8 mouse cellular contexts compared by ENCODE assay signal in the genomic region with DNA sequence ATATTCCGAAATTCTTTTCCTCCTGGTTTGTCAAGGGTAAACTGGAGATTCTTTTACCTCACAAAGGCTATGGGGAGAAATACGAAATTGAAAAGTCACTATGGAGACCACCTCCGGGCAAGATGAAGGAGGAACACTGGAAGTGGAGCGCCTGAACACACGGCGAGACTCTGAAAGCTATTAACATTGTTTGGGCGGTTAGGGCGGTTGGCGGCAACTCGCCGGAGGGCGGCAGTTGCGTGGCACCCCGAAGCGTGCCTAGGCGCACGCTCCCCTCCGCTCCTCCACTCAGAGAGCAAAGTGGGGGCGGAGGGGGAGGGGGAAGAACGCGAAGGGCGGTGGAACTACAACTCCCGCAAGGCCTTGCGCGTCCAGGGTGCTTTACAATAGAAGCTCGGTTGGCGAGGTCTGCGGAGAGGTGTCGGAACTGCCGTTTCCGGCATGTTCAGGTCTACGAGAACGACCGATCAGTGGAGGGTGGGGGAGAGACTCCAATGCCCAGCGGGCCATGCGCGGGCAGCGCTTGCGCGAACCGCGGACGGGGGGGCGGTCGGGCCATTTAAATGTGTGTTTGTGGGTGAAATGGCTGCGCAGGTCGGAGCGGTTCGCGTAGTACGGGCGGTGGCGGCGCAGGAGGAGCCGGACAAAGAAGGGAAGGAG. TPM values are rescaled to one million over a fixed set of nuclear protein-coding genes. Genes with fewer than 3 reads are reported as not detected.
DNase-seq lines count a peak whose midpoint lies in the region; ATAC-seq and TF ChIP-seq lines count a peak whose summit lies in the region.

Gene Rsbn1, plus strand, starts transcription at position 111 of the 660 bp plus-strand sequence.

- H3K9me3 ChIP-seq in forebrain, embryonic 10.5 days, result no peaks in the 10 kb centered on the region
- no peaks in the 10 kb centered on the region for H3K9me3 ChIP-seq in heart, embryonic 15.5 days (replicated peaks)
- no peaks in the 10 kb centered on the region for H3K9me3 ChIP-seq in liver, embryonic 14.5 days (ENCODE audit: control insufficient read depth, low read length)
- H3K9me3 ChIP-seq in neural tube, embryonic 11.5 days (ENCODE audit: control insufficient read depth, low read length), result no peaks in the 10 kb centered on the region
- H3K9me3 ChIP-seq in stomach, postnatal 0 days (ENCODE audit: control insufficient read depth, low read length), result no peaks in the 10 kb centered on the region

- H3K4me2 ChIP-seq in heart, embryonic 15.5 days, result peak within 1 kb of the TSS; percentile 69
- H3K4me2 ChIP-seq in liver, embryonic 14.5 days (ENCODE audit: low read depth), result peak within 1 kb of the TSS; percentile 93
- H3K4me2 ChIP-seq in neural tube, embryonic 11.5 days (ENCODE audit: low read depth), result peak within 1 kb of the TSS; percentile 73
- peak within 1 kb of the TSS; percentile 73 for H3K4me2 ChIP-seq in stomach, postnatal 0 days (replicated peaks; ENCODE audit: low read depth)

- peak; percentile 100 for ATAC-seq in heart, embryonic 15.5 days (replicated peaks; ENCODE audit: insufficient number of reproducible peaks, insufficient read depth, low FRiP score, low read depth)
- ATAC-seq in liver, embryonic 14.5 days (ENCODE audit: insufficient read depth), result peak; percentile 98
- peak; percentile 99 for ATAC-seq in neural tube, embryonic 11.5 days (ENCODE audit: insufficient read depth, low FRiP score, low TSS enrichment)
- ATAC-seq in stomach, postnatal 0 days (ENCODE audit: low FRiP score, low TSS enrichment), result peak; percentile 100

- peaks cover 24% of the 10 kb centered on the region for H3K4me1 ChIP-seq in forebrain, embryonic 10.5 days
- peaks cover 13% of the 10 kb centered on the region for H3K4me1 ChIP-seq in heart, embryonic 15.5 days (replicated peaks)
- H3K4me1 ChIP-seq in liver, embryonic 14.5 days (replicated peaks; ENCODE audit: control insufficient read depth in 2 of 2, insufficient read depth in 2 of 2, low read length in 1 of 2), result peaks cover 5 to 11% of the 10 kb centered on the region in 2 experiments; a peak in 3 of 4 replicates
- peaks cover 6% of the 10 kb centered on the region; the same call in 1 of the 2 replicates for H3K4me1 ChIP-seq in neural tube, embryonic 11.5 days (ENCODE audit: control insufficient read depth, insufficient read depth, low read length)
- H3K4me1 ChIP-seq in stomach, postnatal 0 days (replicated peaks; ENCODE audit: control insufficient read depth, insufficient read depth), result 0 out of 2 replicates have a peak, but pooled peaks cover 2% of the 10 kb centered on the region

- peak within 1 kb of the TSS; percentile 91 for H3K4me3 ChIP-seq in forebrain, embryonic 10.5 days
- H3K4me3 ChIP-seq in heart, embryonic 15.5 days, result peak within 1 kb of the TSS; percentile 95
- H3K4me3 ChIP-seq in liver, embryonic 14.5 days (ENCODE audit: insufficient read depth in 1 of 2, low read depth in 2 of 2, low read length in 2 of 2), result peak within 1 kb of the TSS; percentile 67 to 75
- H3K4me3 ChIP-seq in neural tube, embryonic 11.5 days (ENCODE audit: low read depth, low read length), result peak within 1 kb of the TSS; percentile 98
- H3K4me3 ChIP-seq in stomach, postnatal 0 days (ENCODE audit: low read depth, low read length), result peak within 1 kb of the TSS; percentile 99

- H3K36me3 ChIP-seq in forebrain, embryonic 10.5 days (replicated peaks), result no peaks in the 10 kb centered on the region
- H3K36me3 ChIP-seq in heart, embryonic 15.5 days, result no peaks in the 10 kb centered on the region
- H3K36me3 ChIP-seq in liver, embryonic 14.5 days (replicated peaks; ENCODE audit: control insufficient read depth, insufficient read depth, low read depth), result no peaks in the 10 kb centered on the region
- H3K36me3 ChIP-seq in neural tube, embryonic 11.5 days (ENCODE audit: control insufficient read depth, insufficient read depth, low read length), result no peaks in the 10 kb centered on the region
- no peaks in the 10 kb centered on the region for H3K36me3 ChIP-seq in stomach, postnatal 0 days (ENCODE audit: control insufficient read depth, insufficient read depth, low read length)

- H3K27me3 ChIP-seq in forebrain, embryonic 10.5 days (ENCODE audit: poor library complexity, severe bottlenecking), result no peaks in the 10 kb centered on the region
- H3K27me3 ChIP-seq in heart, embryonic 15.5 days, result no peaks in the 10 kb centered on the region
- H3K27me3 ChIP-seq in liver, embryonic 14.5 days (ENCODE audit: control insufficient read depth, insufficient read depth, low read length), result no peaks in the 10 kb centered on the region
- H3K27me3 ChIP-seq in neural tube, embryonic 11.5 days (ENCODE audit: control insufficient read depth, insufficient read depth, low read length), result no peaks in the 10 kb centered on the region
- no peaks in the 10 kb centered on the region for H3K27me3 ChIP-seq in stomach, postnatal 0 days (ENCODE audit: control insufficient read depth, insufficient read depth, low read length)

- TF ChIP-seq EP300 in liver, embryonic 14.5 days (IDR thresholded peaks at IDR 0.05; ENCODE audit: low read depth), result peak; percentile 50
- TF ChIP-seq EP300 in stomach, postnatal 0 days (optimal IDR thresholded peaks at IDR 0.05), result peak; percentile 38

- peak within 1 kb of the TSS; percentile 96 for H3K27ac ChIP-seq in forebrain, embryonic 10.5 days
- peak within 1 kb of the TSS; percentile 94 for H3K27ac ChIP-seq in heart, embryonic 15.5 days
- peak within 1 kb of the TSS; percentile 94 for H3K27ac ChIP-seq in liver, embryonic 14.5 days
- peak within 1 kb of the TSS; percentile 87 for H3K27ac ChIP-seq in neural tube, embryonic 11.5 days (ENCODE audit: low read depth, low read length)
- peak within 1 kb of the TSS; percentile 94 for H3K27ac ChIP-seq in stomach, postnatal 0 days (replicated peaks)

- WGBS in forebrain, embryonic 10.5 days, result under 1% methylated on average over 55 of the region's 55 CpGs
- WGBS in heart, embryonic 15.5 days, result under 1% methylated on average over 55 of the region's 55 CpGs
- under 1% methylated on average over 55 of the region's 55 CpGs for WGBS in liver, embryonic 14.5 days (ENCODE audit: insufficient replicate concordance)
- under 1% methylated on average over 54 of the region's 55 CpGs for WGBS in neural tube, embryonic 11.5 days
- 2% methylated on average over 49 of the region's 55 CpGs for WGBS in stomach, postnatal 0 days

- peak; percentile 96 for DNase-seq in CD8-positive naive resting alpha-beta T cell, adult 2 months (ENCODE audit: low read depth in 2 of 2, low spot score in 2 of 2)
- DNase-seq in c-Kit-positive CD71-negative TER-119-negative erythroid progenitor cells, embryonic 14.5 days (ENCODE audit: low read depth), result peak; percentile 96
- DNase-seq in forebrain, embryonic 10.5 days (ENCODE audit: extremely low spot score, low spot score), result peak; percentile 98
- DNase-seq in kidney, postnatal 25 days, result peak; percentile 97 to 100
- DNase-seq in liver, embryonic 14.5 days (ENCODE audit: low read depth in 3 of 3, low spot score in 3 of 3), result peak; percentile 95 to 96 (median 95)
- DNase-seq in neural tube, embryonic 11.5 days (ENCODE audit: low spot score), result peak; percentile 98
- DNase-seq in stomach, postnatal 0 days (ENCODE audit: low spot score), result peak; percentile 97

- peak within 1 kb of the TSS; percentile 92 for H3K9ac ChIP-seq in heart, embryonic 15.5 days
- H3K9ac ChIP-seq in liver, embryonic 14.5 days (replicated peaks), result peak within 1 kb of the TSS; percentile 67
- H3K9ac ChIP-seq in neural tube, embryonic 11.5 days (ENCODE audit: low read length), result peak within 1 kb of the TSS; percentile 95
- H3K9ac ChIP-seq in stomach, postnatal 0 days (ENCODE audit: low read length), result peak within 1 kb of the TSS; percentile 93

- TF ChIP-seq CTCF in liver, embryonic 14.5 days (IDR thresholded peaks at IDR 0.05; ENCODE audit: low read depth), result peak; percentile 44
- peak; percentile 44; the same call in 1 of the 2 replicates for TF ChIP-seq CTCF in stomach, postnatal 0 days (IDR thresholded peaks at IDR 0.05; ENCODE audit: low read depth)

RNA-seq across cellular contexts. Expression of gene Rsbn1, which starts in this region (rescaled TPM):
- polyA plus RNA-seq in forebrain, embryonic 10.5 days (2016; fragmentation: Nextera tagmentation; extraction: Ambion mirVana), result 11.6 and 14.1 TPM in 2 replicates
- polyA plus RNA-seq in heart, embryonic 15.5 days (2015; fragmentation: Nextera tagmentation; extraction: Ambion mirVana), result 5.7 and 5.8 TPM in 2 replicates
- 2.6 and 3.3 TPM in 2 replicates for polyA plus RNA-seq in liver, embryonic 14.5 days (2012; rRNA removed)
- polyA plus RNA-seq in liver, embryonic 14.5 days (2014; fragmentation: Nextera tagmentation; extraction: Ambion mirVana), result 3.6 and 3.8 TPM in 2 replicates
- polyA plus RNA-seq in neural tube, embryonic 11.5 days (2014; fragmentation: Nextera tagmentation; extraction: Ambion mirVana), result 22.3 and 22.6 TPM in 2 replicates
- polyA plus RNA-seq in stomach, postnatal 0 days (2015; fragmentation: Nextera tagmentation; extraction: Ambion mirVana), result 6.4 and 7.2 TPM in 2 replicates

Comparison
In these comparisons a context has a peak if more than half of its experiments do, and no peak if none do; other contexts are left out.
1. Peak in every context shown above with its lines: DNase-seq, ATAC-seq, H3K4me3 ChIP-seq and H3K27ac ChIP-seq.